Mouse (Mus musculus) left cerebral cortex, adult 8-10 months (tissue): ENCODE measurements around the gene Ptma. TPM values are rescaled to one million over a fixed set of nuclear protein-coding genes. Genes with fewer than 3 reads are reported as not detected.
"Not testable (repeated sequence)": the region's sequence is repeated elsewhere in the genome, so short reads cannot be mapped to it uniquely, and the experiment has no call there.

Experiments
- DNase-seq, 2 experiments: peaks; one replicate each; pipeline ENCODE4 v3.0.0; 2022; ENCODE audit warnings: low spot score in 2 of 2
- total RNA-seq, 4 experiments: library from RNA; stranded (reverse); gene quantifications; 2 replicates each; pipeline ENCODE4 v1.2.4; 2022

The Ptma gene
- total RNA-seq, 4 experiments from 2014 or later, result 407 to 432 (median 416) TPM

DNA sequence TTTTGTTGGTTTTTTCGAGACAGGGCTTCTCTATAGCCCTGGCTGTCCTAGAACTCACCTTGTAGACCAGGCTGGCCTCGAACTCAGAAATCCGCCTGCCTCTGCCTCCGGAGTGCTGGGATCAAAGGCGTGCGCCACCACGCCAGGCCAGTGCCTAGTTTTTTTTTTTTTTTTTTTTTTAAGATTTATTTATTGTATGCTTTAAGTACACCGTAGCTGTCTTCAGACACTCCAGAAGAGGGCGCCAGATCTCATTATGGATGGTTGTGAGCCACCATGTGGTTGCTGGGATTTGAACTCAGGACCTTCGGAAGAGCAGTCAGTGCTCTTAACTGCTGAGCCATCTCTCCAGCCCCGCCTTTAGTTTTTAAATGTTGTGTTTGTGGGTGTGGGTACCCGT is 13.1 kb downstream of the Ptma start:
- not testable (repeated sequence) for DNase-seq

DNA sequence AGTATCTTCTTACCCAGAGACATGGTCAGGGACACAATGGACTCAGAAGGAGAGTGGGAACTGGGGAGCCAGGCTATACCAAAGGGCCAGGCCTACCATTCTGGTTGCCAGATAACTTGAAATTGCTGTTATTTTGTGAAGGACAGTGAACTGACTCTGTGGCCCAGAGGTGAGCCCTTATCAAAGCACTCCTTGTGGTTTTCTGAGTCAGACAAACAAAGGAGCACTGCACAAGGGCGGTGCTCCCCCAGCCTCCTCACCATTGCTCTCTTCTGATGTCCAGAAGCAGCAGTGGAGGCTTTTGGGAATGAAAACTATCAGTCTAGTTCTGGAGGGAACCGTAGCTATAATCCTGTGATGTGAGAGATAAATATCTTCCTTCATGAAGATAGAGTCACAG is 16.1 kb downstream of the Ptma start:
- DNase-seq, result no peak

DNA sequence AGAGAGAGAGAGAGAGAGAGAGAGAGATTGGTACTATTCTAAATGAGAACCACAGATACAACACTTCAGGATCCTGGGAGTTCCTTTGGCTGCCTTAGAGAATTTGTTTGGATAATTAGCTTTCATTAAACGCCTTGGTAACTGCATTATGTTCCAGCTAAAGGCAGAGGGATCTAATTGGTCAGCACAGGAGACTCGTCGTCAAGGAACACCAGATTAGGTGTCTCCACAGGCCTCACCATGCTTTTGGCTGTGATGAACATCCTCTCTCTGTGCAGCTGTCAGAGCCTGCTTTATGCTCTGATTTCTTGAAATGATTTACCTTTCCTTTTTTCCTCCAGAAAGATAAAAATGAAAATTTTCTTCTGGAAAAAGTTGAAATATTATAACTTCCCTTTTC is 20.3 kb downstream of the Ptma start:
- no peak for DNase-seq

DNA sequence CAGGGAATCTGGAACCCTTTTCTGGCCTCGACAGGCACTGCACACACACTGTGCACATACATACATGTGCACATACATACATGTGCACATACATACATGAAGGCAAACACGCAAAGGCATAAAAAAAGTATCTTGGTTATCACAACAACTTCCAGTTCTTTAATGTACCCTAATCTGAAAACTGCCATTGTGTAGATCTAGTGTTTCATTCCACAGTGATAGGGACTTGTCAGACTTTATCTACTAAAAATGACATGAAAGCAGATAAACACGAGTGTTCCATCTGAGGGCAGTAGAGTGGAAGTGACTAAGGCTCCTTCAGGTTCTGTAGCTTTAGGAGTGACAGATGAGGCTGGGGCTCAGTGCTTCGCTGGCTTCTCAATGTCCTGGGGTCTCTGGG is 24.8 kb downstream of the Ptma start:
- DNase-seq, result no peak

DNA sequence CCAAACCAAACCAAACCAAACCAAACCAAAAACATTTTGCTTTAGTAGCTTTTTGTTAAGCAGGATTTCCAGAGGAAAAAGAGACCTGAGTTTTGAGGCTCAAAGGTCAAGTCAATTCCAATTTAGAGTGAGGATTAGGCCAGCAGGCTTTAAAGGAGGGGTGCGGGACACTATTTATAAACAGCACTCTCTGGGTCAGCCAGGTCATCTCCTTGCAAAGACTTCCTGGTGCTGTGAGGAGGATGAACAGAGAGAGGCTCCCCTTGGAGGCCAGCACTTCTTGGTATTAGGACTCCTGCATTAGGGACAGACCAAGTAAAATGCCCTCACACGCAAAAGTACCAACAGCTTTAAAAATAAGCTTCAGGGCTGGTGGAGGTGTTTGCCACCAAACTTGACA is 25.4 kb downstream of the Ptma start:
- no peak for DNase-seq

DNA sequence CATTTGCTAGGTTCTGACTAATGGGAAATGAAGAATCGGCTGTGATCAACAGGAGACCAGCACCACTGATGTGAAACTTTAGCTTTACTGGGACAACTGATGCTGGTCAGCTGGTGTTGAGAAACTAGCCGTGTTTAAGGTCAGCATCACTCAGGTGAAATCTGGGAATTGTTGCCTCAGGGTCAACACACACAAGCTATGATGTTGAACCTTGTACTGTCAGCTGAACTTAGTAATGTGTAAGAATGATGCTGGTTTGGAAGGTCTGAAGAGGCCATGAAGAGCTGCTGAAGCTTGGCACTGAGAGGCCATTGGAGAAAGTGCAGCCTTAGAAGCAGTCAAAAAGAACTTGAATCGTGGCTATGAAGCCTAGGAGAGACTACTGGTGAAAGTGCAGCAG is 29.1 kb downstream of the Ptma start:
- DNase-seq, result no peak

DNA sequence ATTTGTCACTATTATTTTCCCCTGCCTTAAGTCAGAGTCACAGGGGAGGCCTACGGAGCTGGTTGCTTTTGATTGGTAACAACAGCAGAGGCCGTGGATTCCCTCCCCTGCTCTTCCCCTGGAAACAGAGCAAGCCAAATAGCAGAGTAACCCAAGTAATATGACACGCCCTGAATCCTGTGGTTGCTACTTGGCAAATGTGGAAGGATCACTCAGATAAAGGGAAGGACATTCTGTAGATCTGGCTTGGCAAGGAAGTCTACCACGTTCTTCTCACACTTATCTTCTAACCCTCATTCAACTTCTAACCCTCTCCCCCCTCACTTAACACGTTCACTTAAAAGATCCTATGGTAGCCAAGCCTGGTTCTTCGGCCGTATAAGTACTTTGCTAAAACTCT is 31.3 kb downstream of the Ptma start:
- DNase-seq, result no peak

DNA sequence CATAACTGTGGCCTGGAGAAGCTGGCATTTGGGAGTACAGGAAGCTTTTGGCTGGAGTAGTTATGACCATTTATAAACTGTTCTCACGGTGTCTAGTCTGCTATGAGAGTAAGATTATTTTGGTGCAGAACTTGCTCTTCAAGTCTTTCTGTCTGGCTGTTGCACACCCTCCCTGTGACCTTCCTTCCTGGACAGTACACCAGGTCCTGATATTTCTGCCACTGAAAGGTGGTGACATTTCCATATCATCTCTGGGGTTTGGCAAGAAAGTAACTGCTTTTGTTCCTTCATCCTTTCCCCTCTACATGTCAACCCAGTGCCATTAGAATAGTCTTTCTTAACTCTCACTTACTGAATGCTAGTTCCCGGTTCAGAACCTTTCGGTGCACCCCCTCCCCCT is 32.7 kb downstream of the Ptma start:
- no peak for DNase-seq

DNA sequence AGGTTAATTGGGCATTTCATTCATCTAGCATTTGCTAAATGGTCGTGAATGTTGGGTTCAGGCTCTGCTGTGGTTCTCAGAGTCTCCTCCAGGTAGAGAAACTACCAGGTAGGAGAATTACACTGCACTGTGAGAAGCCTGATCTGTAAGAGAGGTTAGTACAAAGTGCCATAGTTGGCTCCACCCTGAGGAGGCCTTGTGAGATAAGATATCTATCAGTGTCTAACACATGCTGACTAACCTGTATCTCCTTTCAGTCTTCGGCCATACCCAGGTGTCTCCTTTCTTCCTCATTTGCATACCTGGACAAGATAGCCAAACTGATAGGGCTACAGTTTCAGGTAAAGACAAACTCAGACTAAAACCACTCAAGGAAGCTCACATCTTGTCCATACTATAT is 36.1 kb downstream of the Ptma start:
- DNase-seq, result no peak

DNA sequence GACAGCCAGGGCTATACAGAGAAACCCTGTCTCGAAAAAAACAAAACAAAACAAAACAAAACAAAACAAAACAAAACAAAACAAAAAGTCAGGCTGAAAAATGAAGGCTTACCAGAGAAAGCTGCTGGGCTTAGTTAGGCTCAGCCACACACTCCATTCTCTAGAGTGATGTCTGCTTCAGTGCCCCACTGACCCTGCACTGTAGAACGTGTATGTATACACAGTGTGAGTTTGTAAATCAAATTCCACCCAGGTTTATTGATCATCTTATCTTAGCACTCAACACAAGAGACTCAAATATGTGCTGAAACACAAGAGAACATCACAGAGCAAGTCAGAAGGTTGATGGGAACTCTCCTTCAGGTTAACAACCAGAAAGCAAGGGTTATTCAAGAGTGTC is 41.9 kb downstream of the Ptma start:
- no peak for DNase-seq

DNA sequence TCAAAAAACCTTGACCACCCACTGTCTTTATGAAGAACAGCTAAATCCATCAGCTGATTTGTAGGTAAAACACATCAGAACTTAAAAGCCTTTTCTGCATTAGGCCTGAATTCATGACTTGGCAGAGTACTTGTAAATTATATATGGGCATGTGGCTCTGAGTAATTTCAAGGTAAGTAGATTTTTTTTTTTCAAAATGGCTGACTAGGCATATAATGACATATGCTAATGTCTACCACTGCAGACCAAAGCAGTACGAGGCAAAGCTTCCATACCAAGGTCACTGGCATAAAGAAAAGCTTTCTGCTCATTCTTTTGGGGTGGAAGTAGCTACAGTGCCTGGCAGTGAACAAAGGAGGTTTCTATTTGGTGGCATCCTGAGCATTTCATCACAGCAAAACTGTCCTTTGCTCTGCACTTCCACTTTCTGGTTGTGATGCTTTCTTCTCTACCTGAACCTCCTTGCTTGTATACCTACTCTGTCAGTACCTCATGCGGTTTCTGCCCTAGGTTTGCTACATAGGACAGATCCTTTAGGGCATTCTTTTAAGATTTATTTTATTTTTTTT is 42.9 kb downstream of the Ptma start:
- no peak for DNase-seq

DNA sequence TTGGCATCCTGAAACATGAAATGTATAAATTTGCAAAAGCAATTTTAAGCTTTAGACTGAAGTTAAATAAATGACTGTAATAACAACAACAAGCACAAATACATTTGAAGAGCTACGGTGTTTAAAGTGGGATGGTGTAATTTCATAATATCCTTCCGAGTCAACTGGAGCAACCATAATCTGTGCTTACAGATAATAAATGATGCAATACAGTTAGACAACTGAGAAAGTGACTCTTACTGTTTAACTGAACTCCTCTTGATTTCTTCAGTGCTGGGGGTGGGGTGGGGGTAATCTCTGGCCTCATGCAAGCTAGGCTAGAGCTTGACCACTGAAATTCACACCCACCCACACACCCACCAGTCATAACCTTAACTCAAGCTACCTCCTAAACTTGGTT is 44.9 kb downstream of the Ptma start:
- no peak for DNase-seq

DNA sequence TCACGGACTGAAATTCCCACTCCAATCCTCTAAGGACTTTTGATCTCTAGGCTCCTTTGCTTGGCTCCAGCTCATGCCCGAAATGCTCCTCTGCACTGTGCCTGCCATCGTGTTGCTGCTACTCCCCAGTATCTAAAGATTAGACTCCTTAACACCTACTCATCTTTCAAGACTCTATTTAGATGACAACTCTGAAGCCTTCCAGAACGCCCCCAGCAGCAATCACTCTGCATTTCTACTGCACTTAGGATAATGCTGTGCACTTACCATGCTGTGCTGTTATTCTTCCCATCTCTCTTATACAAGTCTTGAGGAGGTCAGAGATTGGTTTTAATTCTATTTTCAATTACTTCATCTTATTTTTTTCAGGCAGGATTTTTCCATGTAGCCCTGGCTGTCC is 45.4 kb downstream of the Ptma start:
- no peak for DNase-seq

Other genes starting within 250 kb of the Ptma start
- 1 to 10 TPM in 3 of 4 experiments, under 1 TPM in 1; 0.72 to 1.4 (median 1.2) TPM for gene B3gnt7, start 223.9 kb upstream of the Ptma start, total RNA-seq
- 100 to 1,000 TPM; 151 to 166 (median 164) TPM for gene Ncl, start 167.3 kb upstream of the Ptma start, total RNA-seq
- gene Nmur1, start 100.5 kb upstream of the Ptma start, total RNA-seq, result under 1 TPM in 2 of 4 experiments, not detected in 2; 0.37 to 0.59 TPM
- gene Tex44, start 100.4 kb upstream of the Ptma start, total RNA-seq, result not detected
- 10 to 100 TPM; 48.3 to 59.9 (median 53.5) TPM for gene Pde6d, start 55.9 kb downstream of the Ptma start, total RNA-seq
- 10 to 100 TPM; 17.0 to 24.9 (median 22.3) TPM for gene Cops7b, start 56.2 kb downstream of the Ptma start, total RNA-seq
- gene Nppc, start 143.8 kb downstream of the Ptma start, total RNA-seq, result 10 to 100 TPM in 1 of 4 experiments, 1 to 10 TPM in 3; 9.0 to 12.3 (median 9.2) TPM
- 10 to 100 TPM; 29.1 to 32.8 (median 31.0) TPM for gene Dis3l2, start 177.1 kb downstream of the Ptma start, total RNA-seq